Mouse (Mus musculus): ENCODE measurements at regions not wholly inside any gene's neighbourhood (a gene's known extent, or its start where the extent isn't known, plus 50 kb on each side); places are given as distances from the start of the nearest gene placed in this dataset.

DNA sequence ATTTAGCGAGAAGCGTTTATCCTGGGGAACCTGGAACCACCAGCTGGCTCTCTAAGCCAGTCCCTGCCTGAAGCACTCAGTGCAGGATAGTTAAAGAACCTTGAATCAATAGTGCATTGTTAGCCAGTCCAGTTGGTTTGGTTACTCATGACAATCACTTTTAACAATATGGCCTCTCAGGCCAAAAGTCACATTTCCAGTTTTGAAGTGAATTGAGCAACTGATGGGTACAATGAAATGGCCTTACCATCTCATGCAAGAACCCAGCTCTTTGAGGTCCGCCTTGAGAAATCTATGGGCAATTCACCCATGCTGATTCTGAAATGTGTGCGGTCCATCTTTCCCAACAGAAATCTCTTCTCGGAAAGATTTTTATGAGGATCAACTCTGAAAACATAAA is 77.0 kb upstream of the Tmc1 start:
- ATAC-seq (ENCODE audit: insufficient read depth), result no peak
- Histone ChIP-seq H3K4me2 (no peak overlapping the region), H3K36me3 (ENCODE audit: insufficient read depth) (no peaks in the 10 kb centered on the region), H3K4me1 (ENCODE audit: insufficient read depth) (no peaks in the 10 kb centered on the region), H3K27ac (ENCODE audit: low read depth) (no peak overlapping the region), H3K9me3 (ENCODE audit: low read depth, low read length) (no peaks in the 10 kb centered on the region), H3K9ac (no peak overlapping the region), H3K27me3 (ENCODE audit: insufficient read depth, low read length) (no peaks in the 10 kb centered on the region), H3K4me3 (ENCODE audit: low read depth, low read length) (no peak overlapping the region)
- no peak for TF ChIP-seq CTCF (IDR thresholded peaks at IDR 0.05; ENCODE audit: low read depth)
- WGBS, result 73% methylated on average over 5 of the region's 5 CpGs
- no peak for DNase-seq

DNA sequence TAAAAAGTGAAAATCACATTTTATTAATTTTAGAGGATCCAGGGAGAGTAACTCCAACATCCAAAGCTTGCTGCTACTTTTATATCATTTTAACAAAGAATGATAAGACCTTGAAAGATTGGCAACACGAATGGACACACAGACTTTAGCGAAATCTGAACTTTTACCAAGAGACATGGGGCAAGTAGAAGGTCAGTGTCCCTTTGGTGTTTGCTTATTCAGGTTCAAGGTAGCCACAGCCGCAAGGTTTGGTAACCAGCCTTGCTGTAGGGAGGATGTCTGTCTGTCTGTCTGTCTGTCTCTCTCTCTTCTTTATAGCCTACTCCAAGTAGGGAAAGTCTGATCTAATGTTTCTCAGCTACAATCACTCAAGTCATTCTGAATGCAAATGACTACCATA is 75.0 kb upstream of the Tmc1 start:
- Histone ChIP-seq H3K27me3 (ENCODE audit: insufficient read depth, low read length) (no peaks in the 10 kb centered on the region), H3K27ac (ENCODE audit: low read depth) (no peak overlapping the region), H3K4me1 (ENCODE audit: insufficient read depth) (no peaks in the 10 kb centered on the region), H3K4me3 (ENCODE audit: low read depth, low read length) (no peak overlapping the region), H3K36me3 (ENCODE audit: insufficient read depth) (no peaks in the 10 kb centered on the region), H3K9me3 (ENCODE audit: low read depth, low read length) (no peaks in the 10 kb centered on the region), H3K4me2 (no peak overlapping the region), H3K9ac (no peak overlapping the region)
- DNase-seq, result no peak
- 90% methylated on average over 3 of the region's 3 CpGs for WGBS
- ATAC-seq (ENCODE audit: insufficient read depth), result no peak
- TF ChIP-seq CTCF (IDR thresholded peaks at IDR 0.05; ENCODE audit: low read depth), result no peak

DNA sequence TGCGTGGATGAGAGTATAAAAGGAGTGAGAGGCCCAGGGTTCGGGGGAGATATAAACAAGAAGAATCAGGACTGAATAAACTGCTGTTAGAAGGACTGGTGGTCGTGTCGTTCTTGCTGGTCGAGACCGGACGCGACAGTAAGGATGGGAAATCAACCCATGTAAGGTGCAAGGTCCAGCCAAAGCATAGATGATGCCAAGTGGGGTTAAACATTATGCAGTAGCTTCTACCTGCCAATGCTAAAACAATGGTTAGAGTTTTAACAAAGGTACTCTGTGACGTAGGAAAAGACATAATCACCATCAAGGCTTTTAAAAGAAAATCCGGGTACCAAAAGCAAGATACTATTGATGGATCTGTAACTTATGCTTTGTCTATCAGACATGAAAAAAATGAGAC is 58.4 kb upstream of the Tmc1 start:
- H3K9ac ChIP-seq, result no peak overlapping the region
- no peak overlapping the region for H3K4me3 ChIP-seq (ENCODE audit: low read depth, low read length)
- H3K27ac ChIP-seq (ENCODE audit: low read depth), result no peak overlapping the region
- no peak for ATAC-seq (ENCODE audit: insufficient read depth)
- no peak overlapping the region for H3K4me2 ChIP-seq
- H3K36me3 ChIP-seq (ENCODE audit: insufficient read depth), result no peaks in the 10 kb centered on the region
- WGBS, result 89% methylated on average over 8 of the region's 10 CpGs
- H3K9me3 ChIP-seq (ENCODE audit: low read depth, low read length), result no peaks in the 10 kb centered on the region
- H3K4me1 ChIP-seq (ENCODE audit: insufficient read depth), result no peaks in the 10 kb centered on the region
- TF ChIP-seq CTCF (IDR thresholded peaks at IDR 0.05; ENCODE audit: low read depth), result no peak
- no peaks in the 10 kb centered on the region for H3K27me3 ChIP-seq (ENCODE audit: insufficient read depth, low read length)
- no peak for DNase-seq

DNA sequence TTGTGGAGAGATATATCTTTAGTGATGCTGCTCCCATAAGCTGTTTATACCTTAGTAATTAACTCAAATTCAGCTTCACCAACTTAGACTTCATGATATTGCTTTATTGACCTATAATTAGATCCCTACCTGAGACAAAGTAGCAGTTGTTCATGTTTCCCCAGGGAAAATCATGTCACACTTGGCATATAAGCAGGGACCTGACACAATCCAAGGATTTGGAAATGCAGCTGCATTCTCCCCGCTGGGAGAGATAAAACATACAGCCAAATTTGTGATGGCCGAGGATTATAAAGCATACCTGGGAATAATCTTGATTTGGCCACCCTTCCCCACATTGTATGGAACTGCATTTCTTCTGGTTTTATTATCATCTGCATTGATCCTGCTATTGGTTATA is 55.6 kb upstream of the Tmc1 start:
- Histone ChIP-seq H3K4me2 (no peak overlapping the region), H3K27me3 (ENCODE audit: insufficient read depth, low read length) (no peaks in the 10 kb centered on the region), H3K9ac (no peak overlapping the region), H3K27ac (ENCODE audit: low read depth) (no peak overlapping the region), H3K9me3 (ENCODE audit: low read depth, low read length) (no peaks in the 10 kb centered on the region), H3K36me3 (ENCODE audit: insufficient read depth) (no peaks in the 10 kb centered on the region), H3K4me3 (ENCODE audit: low read depth, low read length) (no peak overlapping the region), H3K4me1 (ENCODE audit: insufficient read depth) (no peaks in the 10 kb centered on the region)
- TF ChIP-seq CTCF (IDR thresholded peaks at IDR 0.05; ENCODE audit: low read depth), result no peak
- WGBS, result 81% methylated on average over 2 of the region's 2 CpGs
- DNase-seq (no peak), ATAC-seq (ENCODE audit: insufficient read depth) (no peak)

DNA sequence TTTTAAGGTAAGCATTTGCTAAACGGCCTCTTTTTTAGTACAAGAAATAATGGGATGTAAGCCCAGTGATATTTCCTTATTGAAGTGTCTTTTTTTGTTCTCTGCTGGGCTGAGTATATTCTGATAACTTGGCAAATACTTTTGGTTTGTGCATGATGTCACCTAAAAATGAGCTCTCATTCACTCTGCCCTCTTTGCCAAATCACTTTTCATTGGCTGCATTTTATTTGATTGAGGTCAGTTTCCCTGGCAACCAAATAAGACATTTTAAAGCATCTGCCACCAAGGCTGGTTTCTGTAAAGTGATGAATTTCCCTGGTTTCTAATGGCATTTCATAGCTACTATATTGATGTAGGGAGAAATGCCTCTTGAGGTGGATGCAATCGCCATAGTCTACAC is 50.4 kb upstream of the Tmc1 start:
- ATAC-seq (ENCODE audit: insufficient read depth), result no peak
- no peaks in the 10 kb centered on the region for H3K9me3 ChIP-seq (ENCODE audit: low read depth, low read length)
- H3K4me2 ChIP-seq, result no peak overlapping the region
- no peak overlapping the region for H3K27ac ChIP-seq (ENCODE audit: low read depth)
- H3K27me3 ChIP-seq (ENCODE audit: insufficient read depth, low read length), result no peaks in the 10 kb centered on the region
- H3K4me3 ChIP-seq (ENCODE audit: low read depth, low read length), result no peak overlapping the region
- no peak overlapping the region for H3K9ac ChIP-seq
- no peak for DNase-seq
- WGBS, result 83% methylated on average over 2 of the region's 2 CpGs
- no peaks in the 10 kb centered on the region for H3K4me1 ChIP-seq (ENCODE audit: insufficient read depth)
- no peaks in the 10 kb centered on the region for H3K36me3 ChIP-seq (ENCODE audit: insufficient read depth)
- no peak for TF ChIP-seq CTCF (IDR thresholded peaks at IDR 0.05; ENCODE audit: low read depth)
